Mouse (Mus musculus) lung, adult 2 months (tissue): ENCODE data around the gene Gpr179.

Source experiments
- CTCF ChIP-seq: fragments of 200-500 bp; IDR thresholded peaks from 2 replicates; pipeline ENCODE4 v1.5.1; 2011; ENCODE audit warnings: mild to moderate bottlenecking, low read length, control low read depth; ENCODE audit not compliant: insufficient read depth
- POLR2A ChIP-seq: fragments of 200-500 bp; IDR thresholded peaks from 2 replicates; pipeline ENCODE4 v1.6.1; 2011; ENCODE audit warnings: low read depth, mild to moderate bottlenecking, control low read depth, low read length, borderline replicate concordance; ENCODE audit errors: extremely low read depth

- TF ChIP-seq CTCF: 0 out of 2 replicates have a peak, but pooled peaks have one; percentile 6
- TF ChIP-seq POLR2A: no peak
Observed at GRCm38 (mm10) chr11:97325224-97325623, 26.7 kb downstream of the Gpr179 start.
